Mouse (Mus musculus): ENCODE measurements at regions not wholly inside any gene's neighbourhood (a gene's known extent, or its start where the extent isn't known, plus 50 kb on each side); places are given as distances from the start of the nearest gene placed in this dataset.
"Not testable (repeated sequence)": the region's sequence is repeated elsewhere in the genome, so short reads cannot be mapped to it uniquely, and the experiment has no call there.

- Histone ChIP-seq H3K9ac (no peak overlapping the region), H3K4me3 (no peak overlapping the region), H3K27ac (no peak overlapping the region), H3K27me3 (no peaks in the 10 kb centered on the region), H3K9me3 (replicated peaks) (no peaks in the 10 kb centered on the region), H3K4me1 (no peaks in the 10 kb centered on the region), H3K4me2 (replicated peaks) (no peak overlapping the region), H3K36me3 (no peaks in the 10 kb centered on the region)
- peak; percentile 32; the same call in 1 of the 2 replicates for ATAC-seq (ENCODE audit: low FRiP score)
- 67% methylated on average over 8 of the region's 8 CpGs for WGBS
Observed at GRCm38 (mm10) chr5:79131443-79132308, 1723.8 kb upstream of the Igfbp7 start.

DNA sequence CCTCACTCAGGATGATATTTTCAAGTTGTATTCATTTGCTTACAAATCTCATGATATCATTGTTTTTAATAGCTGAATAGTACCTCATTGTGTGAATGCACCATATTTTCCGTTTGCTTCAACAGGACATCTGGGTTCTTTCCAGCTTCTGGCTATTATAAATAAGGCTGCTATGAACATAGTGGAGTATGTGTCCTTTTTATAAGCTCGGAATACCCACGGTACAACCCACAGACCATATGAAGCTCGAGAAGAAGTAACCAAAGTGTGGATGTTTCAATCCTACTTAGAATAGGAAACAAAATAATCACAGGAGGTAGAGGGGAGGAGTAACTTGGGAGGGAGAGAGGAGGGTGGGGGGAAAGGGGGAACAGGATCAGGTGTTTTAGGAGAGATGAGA lies 1675.3 kb upstream of the Igfbp7 start:
- no peak for ATAC-seq (ENCODE audit: low FRiP score)
- H3K36me3 ChIP-seq: no peaks in the 10 kb centered on the region
- H3K9ac ChIP-seq: no peak overlapping the region
- H3K4me2 ChIP-seq (replicated peaks): no peak overlapping the region
- H3K27me3 ChIP-seq: no peaks in the 10 kb centered on the region
- H3K4me3 ChIP-seq: no peak overlapping the region
- H3K9me3 ChIP-seq (replicated peaks): no peaks in the 10 kb centered on the region
- 91% methylated on average over 4 of the region's 4 CpGs for WGBS
- H3K27ac ChIP-seq: no peak overlapping the region
- H3K4me1 ChIP-seq: no peaks in the 10 kb centered on the region

DNA sequence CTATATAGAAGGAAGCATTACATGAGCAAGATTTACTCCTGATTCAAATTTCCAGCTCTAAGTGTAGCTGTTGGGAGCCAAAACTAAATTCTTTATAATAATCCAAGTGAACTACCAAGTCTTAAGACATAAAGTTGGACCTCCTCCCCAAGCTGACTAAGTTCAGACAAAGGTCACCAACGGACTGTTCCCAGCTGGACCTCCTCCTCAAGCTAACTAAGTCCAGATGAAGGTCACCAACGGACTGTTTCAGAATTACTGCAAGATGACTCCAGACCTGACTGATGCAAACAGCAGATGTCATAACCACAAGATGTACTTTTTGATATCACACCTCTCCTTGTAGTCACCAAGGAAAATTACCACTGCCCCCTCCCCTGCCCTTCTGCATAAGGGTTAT lies 1652.0 kb upstream of the Igfbp7 start:
- ATAC-seq (ENCODE audit: low FRiP score): not testable (repeated sequence)
- WGBS: 60% methylated on average over 2 of the region's 2 CpGs

More for the DNA sequence above, 1652.0 kb upstream of the Igfbp7 start:
- not testable (repeated sequence) for H3K4me2 ChIP-seq (replicated peaks); H3K27ac ChIP-seq; H3K9ac ChIP-seq; H3K4me3 ChIP-seq; H3K9me3 ChIP-seq (replicated peaks); H3K36me3 ChIP-seq; H3K27me3 ChIP-seq; H3K4me1 ChIP-seq
